Mouse (Mus musculus) CH12.LX (cell line): ENCODE results near the gene Mrpl38. TPM values are rescaled to one million over a fixed set of nuclear protein-coding genes. Genes with fewer than 3 reads are reported as not detected.

Source experiments
- DNase-seq: peaks from one replicate; pipeline ENCODE4 v3.0.0-alpha.2; 2013; ENCODE audit errors: extremely low read depth
- H3K27ac ChIP-seq: 2 replicates; pipeline ENCODE4 v1.5.1; 2012; ENCODE audit warnings: low read depth, mild to moderate bottlenecking, control low read depth, moderate library complexity; ENCODE audit not compliant: insufficient read depth
- H3K27me3 ChIP-seq: replicated peaks from 2 replicates; pipeline ENCODE3; 2012; ENCODE audit warnings: inconsistent platforms
- H3K36me3 ChIP-seq, 2 experiments: replicated peaks in 1 of 2; 2 replicates each; pipeline versions ENCODE3 to v1.6.1; 2012; ENCODE audit warnings: inconsistent platforms in 1 of 2, low read length in 1 of 2, mild to moderate bottlenecking in 1 of 2, mixed read lengths in 1 of 2, moderate library complexity in 1 of 2; ENCODE audit not compliant: control insufficient read depth in 1 of 2, insufficient read depth in 1 of 2
- H3K4me1 ChIP-seq, 2 experiments: 2 replicates each; pipeline ENCODE4 v1.6.1; 2012; ENCODE audit warnings: inconsistent platforms in 1 of 2, moderate library complexity in 1 of 2; ENCODE audit not compliant: insufficient read depth in 2 of 2, control insufficient read depth in 1 of 2
- H3K4me2 ChIP-seq: 2 replicates; pipeline ENCODE4 v1.6.1; 2012; ENCODE audit warnings: low read depth, mild to moderate bottlenecking, control low read depth; ENCODE audit not compliant: poor library complexity, insufficient read depth, severe bottlenecking
- H3K4me3 ChIP-seq, 3 experiments: fragments of 150-350 bp in 1 of 3; sonication (generic) in 1 of 3; replicated peaks in 1 of 3; 2 replicates each; pipeline versions ENCODE3 to v1.5.1; 2011 to 2012; ENCODE audit warnings: low read depth in 2 of 3, low read length in 2 of 3, mild to moderate bottlenecking in 2 of 3, moderate library complexity in 2 of 3, control low read depth in 1 of 3, improper control_type of control experiment in 1 of 3, inconsistent platforms in 1 of 3, mixed read lengths in 1 of 3; ENCODE audit not compliant: poor library complexity in 1 of 3
- H3K79me2 ChIP-seq: replicated peaks from 2 replicates; pipeline ENCODE4 v1.6.1; 2012; ENCODE audit warnings: mild to moderate bottlenecking, moderate library complexity; ENCODE audit not compliant: control insufficient read depth, poor library complexity, insufficient read depth, severe bottlenecking; ENCODE audit errors: extremely low read depth
- H3K9ac ChIP-seq: 2 replicates; pipeline ENCODE4 v1.6.1; 2012; ENCODE audit warnings: low read depth, mild to moderate bottlenecking, control low read depth, moderate library complexity; ENCODE audit not compliant: insufficient read depth
- H3K9me3 ChIP-seq: replicated peaks from 2 replicates; pipeline ENCODE3; 2012; ENCODE audit warnings: low read length, inconsistent platforms, mixed read lengths
- BHLHE40 ChIP-seq: IDR thresholded peaks from 2 replicates; pipeline ENCODE4 v1.6.1; 2011; ENCODE audit warnings: mild to moderate bottlenecking, low read depth, low read length, improper control_type of control experiment
- CHD2 ChIP-seq: IDR thresholded peaks from 2 replicates; pipeline ENCODE4 v1.6.1; 2011; ENCODE audit warnings: low read length, improper control_type of control experiment
- CTCF ChIP-seq, 2 experiments: IDR thresholded peaks in 1 of 2; conservative IDR thresholded peaks in 1 of 2; 2 replicates each; pipeline ENCODE4 v1.5.1; 2011 to 2012; ENCODE audit warnings: low read depth in 2 of 2, low read length in 2 of 2, improper control_type of control experiment in 1 of 2, inconsistent platforms in 1 of 2, mild to moderate bottlenecking in 1 of 2, moderate library complexity in 1 of 2
- E2F4 ChIP-seq: IDR thresholded peaks from 2 replicates; pipeline ENCODE4 v1.6.1; 2011; ENCODE audit warnings: low read depth, low read length, improper control_type of control experiment; ENCODE audit not compliant: insufficient replicate concordance
- ELF1 ChIP-seq: IDR thresholded peaks from 2 replicates; pipeline ENCODE4 v1.6.1; 2014; ENCODE audit warnings: low read depth, mild to moderate bottlenecking, inconsistent platforms, low read length, improper control_type of control experiment
- EP300 ChIP-seq: IDR thresholded peaks from 2 replicates; pipeline ENCODE4 v1.6.1; 2011; ENCODE audit warnings: low read length, improper control_type of control experiment
- GABPA ChIP-seq: IDR thresholded peaks from 2 replicates; pipeline ENCODE4 v1.6.1; 2012; ENCODE audit warnings: low read depth, low read length, improper control_type of control experiment, inconsistent platforms; ENCODE audit not compliant: insufficient replicate concordance
- JUND ChIP-seq: conservative IDR thresholded peaks from 2 replicates; pipeline ENCODE4 v1.6.1; 2011; ENCODE audit warnings: low read depth, low read length, improper control_type of control experiment
- KAT2A ChIP-seq: IDR thresholded peaks from 2 replicates; pipeline ENCODE4 v1.6.1; 2012; ENCODE audit warnings: low read length, improper control_type of control experiment, inconsistent platforms; ENCODE audit not compliant: insufficient replicate concordance
- MAFK ChIP-seq: IDR thresholded peaks from 2 replicates; pipeline ENCODE4 v1.6.1; 2011; ENCODE audit warnings: low read length, improper control_type of control experiment; ENCODE audit not compliant: insufficient replicate concordance
- MAX ChIP-seq: IDR thresholded peaks from 2 replicates; pipeline ENCODE4 v1.6.1; 2011; ENCODE audit warnings: low read length, improper control_type of control experiment
- MAZ ChIP-seq: IDR thresholded peaks from 2 replicates; pipeline ENCODE4 v1.6.1; 2012; ENCODE audit warnings: low read depth, mild to moderate bottlenecking, inconsistent platforms, low read length, improper control_type of control experiment, moderate library complexity
- NRF1 ChIP-seq: IDR thresholded peaks from 2 replicates; pipeline ENCODE4 v1.6.1; 2014; ENCODE audit warnings: low read depth, mild to moderate bottlenecking, inconsistent platforms, low read length, improper control_type of control experiment, moderate library complexity
- RAD21 ChIP-seq: IDR thresholded peaks from 2 replicates; pipeline ENCODE4 v1.6.1; 2011; ENCODE audit warnings: low read depth, mild to moderate bottlenecking, low read length, improper control_type of control experiment, moderate library complexity
- TBP ChIP-seq: conservative IDR thresholded peaks from 2 replicates; pipeline ENCODE4 v1.6.1; 2011; ENCODE audit warnings: low read depth, low read length, improper control_type of control experiment
- USF1 ChIP-seq: IDR thresholded peaks from 2 replicates; pipeline ENCODE4 v1.6.1; 2014; ENCODE audit warnings: low read depth, mild to moderate bottlenecking, inconsistent platforms, low read length, improper control_type of control experiment
- ZKSCAN1 ChIP-seq: IDR thresholded peaks from 2 replicates; pipeline ENCODE4 v1.6.1; 2012; ENCODE audit warnings: low read depth, inconsistent platforms, low read length, improper control_type of control experiment, borderline replicate concordance
- ZNF384 ChIP-seq: IDR thresholded peaks from 2 replicates; pipeline ENCODE4 v1.6.1; 2012; ENCODE audit warnings: low read depth, low read length, improper control_type of control experiment, inconsistent platforms
- dilution Hi-C: fragments of 300-500 bp; cut with MboI; formaldehyde crosslinking; loops from 2 replicates; pipeline ENCODE4 v1.14.3; 2020; ENCODE audit warnings: low sequenced_read_pairs; ENCODE audit not compliant: extremely low pct_unique_long_range_greater_than_20kb, extremely low pct_ligation_motif_present
- in situ Hi-C: fragments of 300-500 bp; cut with MboI; formaldehyde crosslinking; loops from 3 replicates; pipeline ENCODE4 v1.14.3; 2019; ENCODE audit warnings: low sequenced_read_pairs, low pct_ligation_motif_present, low pct_unique_long_range_greater_than_20kb, mixed read lengths
- polyA plus RNA-seq: library from polyadenylated mRNA; unstranded; fragments of >175 nt; gene quantifications from 2 replicates; pipeline ENCODE4 v1.2.1, GENCODE M21; 2012; ENCODE audit warnings: low read depth; ENCODE audit not compliant: insufficient read length
- total RNA-seq, 2 experiments: library from RNA; depleted of rRNA; stranded (reverse); fragments of 300-350 nt in 1 of 2; fragments of >200 nt in 1 of 2; gene quantifications; 2 replicates each; pipeline ENCODE4 v1.2.3; 2012 to 2014

Mrpl38 gene
- total and polyA plus RNA-seq, 3 experiments = 109 to 188 (median 157) TPM

- Histone ChIP-seq H3K79me2 (no peaks in the 10 kb centered on the region), H3K27me3 (no peaks in the 10 kb centered on the region), H3K4me2 (no peak overlapping the region), H3K9me3 (peaks cover 12% of the 10 kb centered on the region), H3K4me1 (peaks cover 18 to 27% of the 10 kb centered on the region in 2 experiments), H3K4me3 (no peak overlapping the region), H3K9ac (no peak overlapping the region), H3K27ac (no peak overlapping the region), H3K36me3 (no peaks in the 10 kb centered on the region)
- DNase-seq = no peak
- dilution Hi-C loops = no loop called here
- TF ChIP-seq CTCF (conservative IDR thresholded peaks at IDR 0.05 in 1 of 2, IDR thresholded peaks at IDR 0.05 in 1 of 2; ENCODE audit: low read depth in 2 of 2, low read length in 2 of 2) = peak in 1 of 2 experiments; percentile 42; a peak in 2 of 4 replicates
- TF ChIP-seq NRF1 = no peak
- in situ Hi-C loops = no loop called here
These were observed 31.5 kb downstream of the Mrpl38 start for GRCm38 (mm10) chr11:116106963-116107776.

DNA sequence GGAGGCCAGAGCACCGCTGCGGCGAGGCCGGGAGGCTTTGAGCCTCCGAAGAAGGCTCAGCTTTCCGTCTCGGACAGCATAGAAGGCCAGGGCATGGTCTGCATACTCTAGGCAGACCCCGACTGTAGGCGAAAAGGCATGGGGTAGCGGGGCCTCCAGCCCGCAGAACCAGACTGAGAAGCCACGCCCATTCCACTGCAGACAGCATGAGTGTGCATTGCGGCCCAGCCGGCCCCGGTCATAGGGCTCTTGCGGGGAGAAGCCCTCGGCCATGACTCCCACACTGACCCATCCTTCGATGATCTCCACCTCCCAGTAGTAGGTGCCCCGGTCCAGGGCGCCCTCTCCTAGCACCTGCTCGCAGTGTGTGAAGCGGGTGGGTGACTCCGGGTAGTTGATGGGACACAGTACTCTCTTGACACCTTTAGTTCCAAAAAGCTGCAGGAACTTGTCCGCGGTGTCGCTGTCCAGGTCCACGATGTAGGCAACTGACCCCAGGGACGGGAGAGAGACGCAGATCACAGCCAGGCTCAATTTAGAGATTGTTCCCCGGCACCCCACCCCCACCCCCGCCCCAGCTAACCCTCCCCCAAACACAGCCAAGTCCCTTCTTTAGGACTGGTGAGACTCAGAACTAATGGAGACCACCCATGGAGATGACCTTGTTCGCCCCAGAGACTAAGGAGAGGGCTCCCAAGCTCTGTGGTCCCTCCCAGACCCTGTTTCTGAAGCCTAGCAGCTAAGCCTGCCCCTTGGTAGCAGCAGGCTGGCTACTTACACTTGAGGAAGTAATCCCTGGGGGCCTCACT lies 32.3 kb downstream of the Mrpl38 start:
- no peak overlapping the region for H3K4me2 ChIP-seq
- H3K9me3 ChIP-seq = peaks cover 12% of the 10 kb centered on the region
- no peak overlapping the region for H3K4me3 ChIP-seq
- dilution Hi-C loops (no loop called here), in situ Hi-C loops (no loop called here)
- no peak for DNase-seq
- H3K4me1 ChIP-seq = peaks cover 18 to 27% of the 10 kb centered on the region in 2 experiments
- TF ChIP-seq JUND (no peak), MAX (no peak), MAFK (no peak), TBP (no peak), ELF1 (no peak), EP300 (no peak), USF1 (no peak), ZKSCAN1 (no peak), CHD2 (no peak), E2F4 (no peak), GABPA (no peak), BHLHE40 (no peak), MAZ (no peak), KAT2A (no peak), RAD21 (no peak), ZNF384 (no peak)
- TF ChIP-seq, all 38 proteins: peak for 0
- Histone ChIP-seq H3K9ac (no peak overlapping the region), H3K27me3 (no peaks in the 10 kb centered on the region), H3K27ac (no peak overlapping the region), H3K79me2 (no peaks in the 10 kb centered on the region), H3K36me3 (no peaks in the 10 kb centered on the region)
